Mouse (Mus musculus) c-Kit-positive CD71-negative TER-119-negative erythroid progenitor cells, embryonic 14.5 days (primary cell): ENCODE measurements around the gene Rffl.
A peak's percentile ranks its signal among the peaks of the same experiment; 100 is the strongest.

Experiments
- DNase-seq: peaks from one replicate; pipeline ENCODE4 v3.0.0-alpha.2; 2013; ENCODE audit warnings: low read depth

The Rffl gene

GRCm38 (mm10) chr11:82874924-82875323 lies 3.9 kb upstream of the Rffl start:
- DNase-seq, result no peak

- peak; percentile 61 for DNase-seq
Observed at GRCm38 (mm10) chr11:82870173-82871030, 608 bp downstream of the Rffl start.

DNA sequence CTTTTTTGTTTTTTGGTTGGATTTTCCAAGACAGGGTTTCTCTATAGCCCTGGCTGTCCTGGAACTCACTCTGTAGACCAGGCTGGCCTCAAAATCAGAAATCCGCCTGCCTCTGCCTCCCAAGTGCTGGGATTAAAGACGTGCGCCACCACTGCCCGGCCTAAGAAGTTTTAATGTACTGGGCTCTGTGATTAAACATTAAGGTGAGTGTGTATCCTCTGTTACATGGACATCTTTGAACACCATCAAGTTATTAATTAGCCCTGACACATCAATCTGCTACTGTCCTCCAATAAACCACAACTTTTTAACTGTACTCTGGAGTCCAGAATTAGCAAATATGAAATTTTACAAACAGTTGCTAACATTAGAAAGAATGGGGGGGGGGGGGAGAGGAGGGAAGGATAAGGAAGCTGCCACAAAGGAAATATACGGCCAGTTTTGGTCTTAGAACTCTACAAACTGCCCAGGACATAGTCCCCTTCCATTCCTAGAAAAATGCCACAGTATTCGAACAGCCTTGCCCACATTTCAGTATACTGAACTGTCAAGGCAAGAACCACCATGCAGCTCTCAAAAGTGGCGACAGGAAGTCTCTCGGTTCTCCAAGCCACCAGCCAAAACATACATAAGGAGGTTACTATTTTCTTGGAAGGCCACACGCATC lies 1.4 kb downstream of the Rffl start:
- no peak for DNase-seq

- no peak for DNase-seq
Observed at GRCm38 (mm10) chr11:82867956-82868355, 3.1 kb downstream of the Rffl start.

GRCm38 (mm10) chr11:82866850-82867564 lies 4.0 kb downstream of the Rffl start:
- DNase-seq, result no peak

DNA sequence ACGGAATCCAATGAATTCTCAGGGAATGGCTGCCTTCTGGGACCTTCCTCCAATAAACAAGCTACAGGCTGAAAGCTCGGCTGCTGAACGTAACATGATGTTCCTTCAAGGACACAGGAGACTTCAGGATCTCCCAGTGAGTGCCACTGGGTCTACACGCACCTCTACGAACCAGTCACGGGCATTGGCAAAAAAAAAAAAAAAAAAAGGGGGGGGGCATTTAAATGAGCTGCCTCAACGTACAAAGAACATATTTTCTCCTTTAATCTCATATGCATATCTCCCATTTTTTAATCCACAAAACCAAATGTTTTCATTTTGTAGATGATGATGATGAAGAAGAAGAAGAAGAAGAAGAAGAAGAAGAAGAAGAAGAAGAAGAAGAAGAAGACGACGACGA lies 5.1 kb downstream of the Rffl start:
- no peak for DNase-seq

DNA sequence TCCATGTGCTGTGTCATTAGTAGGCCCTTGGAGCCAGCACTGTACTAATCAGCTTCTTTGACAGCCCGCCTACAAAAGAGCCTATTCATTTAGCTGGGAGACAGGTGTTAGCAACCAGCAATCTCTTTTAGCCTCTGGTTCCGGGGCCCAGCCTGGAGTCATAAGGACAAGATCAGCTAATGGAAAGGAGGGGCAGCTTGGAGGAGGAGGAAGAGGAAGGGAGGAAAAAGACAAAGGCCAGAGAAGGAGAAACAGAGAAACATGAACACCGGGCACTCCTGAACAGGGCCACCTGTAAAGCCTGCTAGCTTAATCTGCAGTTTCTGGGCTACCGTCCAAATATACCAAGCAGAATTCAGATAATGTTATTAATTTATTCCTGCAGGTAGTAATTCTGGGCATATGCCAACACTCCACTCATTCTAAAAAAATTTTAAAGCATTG lies 7.5 kb downstream of the Rffl start:
- no peak for DNase-seq

GRCm38 (mm10) chr11:82863059-82863458 lies 8.0 kb downstream of the Rffl start:
- no peak for DNase-seq

- DNase-seq, result no peak
Observed at GRCm38 (mm10) chr11:82862638-82863037, 8.4 kb downstream of the Rffl start.

DNA sequence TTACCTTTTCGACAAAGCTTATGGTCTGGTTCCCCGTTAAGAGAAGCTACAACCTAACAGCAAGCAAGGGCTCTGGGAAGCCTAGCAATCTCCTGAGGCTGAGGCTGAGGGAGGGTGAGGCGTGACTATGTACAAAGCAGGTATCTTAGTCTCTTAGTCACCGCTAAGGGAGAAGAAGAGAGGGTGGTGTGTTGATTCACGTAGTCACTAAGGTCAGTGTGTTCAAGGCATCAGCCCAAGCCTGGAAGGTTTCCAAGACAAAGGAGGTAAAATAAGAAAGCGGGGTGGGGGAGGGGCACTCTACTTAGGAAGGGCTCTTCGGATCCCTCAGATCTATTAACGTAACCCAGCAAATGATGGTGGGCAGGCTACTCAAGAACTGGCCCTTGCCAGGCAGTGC lies 9.5 kb downstream of the Rffl start:
- no peak for DNase-seq

GRCm38 (mm10) chr11:82860759-82861158 lies 10.3 kb downstream of the Rffl start:
- DNase-seq, result no peak

GRCm38 (mm10) chr11:82857307-82857848 lies 13.6 kb downstream of the Rffl start:
- no peak for DNase-seq

DNA sequence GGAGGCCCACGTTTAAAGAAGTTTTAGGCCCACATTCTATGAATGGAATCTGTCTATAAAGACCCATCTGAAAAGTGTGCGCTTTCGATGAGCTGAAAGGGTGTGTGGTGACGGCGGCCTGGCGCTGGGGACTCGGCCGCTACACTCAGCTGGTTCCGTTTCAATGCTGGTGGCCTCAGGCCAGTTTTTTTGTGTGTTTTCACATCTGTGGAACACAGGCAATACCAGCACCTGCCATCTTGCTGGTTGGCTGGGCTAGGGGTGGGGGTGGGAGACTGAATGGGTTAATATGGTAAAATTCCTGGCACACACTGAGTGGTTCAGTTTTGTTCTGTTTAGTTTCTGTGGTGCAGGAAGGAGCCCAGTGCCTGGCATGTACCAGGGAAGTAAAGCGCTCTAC lies 15.0 kb downstream of the Rffl start:
- no peak for DNase-seq

GRCm38 (mm10) chr11:82855327-82855973 lies 15.6 kb downstream of the Rffl start:
- DNase-seq, result no peak

DNA sequence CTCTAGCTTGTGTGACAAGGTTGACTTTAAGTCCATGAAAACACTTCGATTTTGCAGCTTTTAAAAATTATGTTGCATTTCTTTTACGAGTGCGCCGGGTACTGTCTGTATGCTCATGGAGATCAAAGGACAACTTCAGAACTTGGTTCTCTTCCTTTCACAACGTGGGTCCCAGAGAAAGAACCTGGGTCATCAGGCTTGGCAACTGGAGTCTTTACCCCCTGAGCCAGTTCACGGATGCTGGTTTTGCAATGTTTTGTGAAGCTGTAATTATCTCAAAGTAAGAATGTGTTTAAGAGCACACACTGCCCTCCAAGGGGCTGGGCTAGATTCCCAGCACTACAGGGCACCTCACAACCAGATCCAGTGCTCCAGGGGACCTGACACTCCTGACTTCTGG lies 16.9 kb downstream of the Rffl start:
- DNase-seq, result no peak

DNA sequence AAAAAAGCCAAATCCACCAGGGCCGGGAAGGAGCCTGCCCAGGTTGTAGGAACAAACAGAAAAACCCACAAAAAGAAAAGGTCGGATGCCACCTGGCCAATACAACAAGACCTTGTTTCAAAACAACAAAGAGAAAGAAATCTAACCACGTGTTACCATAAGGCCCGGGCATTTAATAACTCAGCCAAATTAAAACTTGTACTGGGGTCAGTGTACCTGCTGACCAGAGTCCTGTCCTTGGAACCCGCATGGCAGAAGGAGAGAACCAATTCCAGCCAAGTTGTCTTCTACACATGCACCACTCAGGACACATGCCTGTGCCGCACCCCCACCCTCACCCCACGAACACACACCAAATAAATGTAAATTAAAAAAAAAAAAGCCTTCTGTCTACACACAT lies 18.1 kb downstream of the Rffl start:
- DNase-seq, result no peak

- DNase-seq, result no peak
Observed at GRCm38 (mm10) chr11:82852540-82852939, 18.5 kb downstream of the Rffl start.

GRCm38 (mm10) chr11:82852115-82852514 lies 18.9 kb downstream of the Rffl start:
- DNase-seq, result no peak

DNA sequence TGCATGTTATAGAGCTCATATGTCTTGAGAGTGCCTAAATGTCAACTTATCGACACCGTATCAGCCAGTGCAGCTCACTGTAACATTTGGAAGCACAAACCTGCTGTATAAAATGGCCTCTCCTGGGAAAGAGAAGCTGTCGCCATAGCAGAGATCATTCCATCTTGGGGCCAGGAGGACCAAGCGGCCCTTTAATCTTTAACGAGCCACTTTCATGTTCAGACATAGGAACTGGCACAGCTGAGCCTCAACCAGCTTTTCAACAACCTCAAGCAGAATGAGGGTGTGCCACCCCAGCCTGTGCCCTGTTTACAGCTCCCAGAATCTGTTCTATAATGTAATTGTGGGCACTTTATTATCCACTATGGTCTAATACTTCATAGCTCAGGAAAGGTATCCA lies 20.8 kb downstream of the Rffl start:
- no peak for DNase-seq

DNA sequence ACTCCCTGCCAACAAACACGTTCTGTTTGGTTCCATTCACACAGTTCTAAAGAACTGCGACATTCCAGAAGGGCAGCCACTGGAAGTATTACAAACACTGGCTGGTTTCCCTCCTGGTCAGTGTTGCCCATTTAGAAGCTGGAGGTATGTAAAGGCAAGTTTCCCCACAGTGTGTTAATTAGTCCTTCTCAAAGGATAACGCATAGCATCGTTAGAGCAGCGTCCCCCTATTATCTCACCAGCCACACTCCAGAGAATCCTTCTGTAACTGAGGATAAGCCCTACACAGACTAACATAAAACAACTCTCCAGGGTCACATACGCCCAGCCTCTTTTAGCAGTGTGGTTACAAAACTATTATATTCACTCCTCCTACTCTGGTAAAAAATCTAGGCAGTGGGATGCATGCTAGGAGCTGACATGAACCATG lies 23.4 kb downstream of the Rffl start:
- DNase-seq, result no peak

DNA sequence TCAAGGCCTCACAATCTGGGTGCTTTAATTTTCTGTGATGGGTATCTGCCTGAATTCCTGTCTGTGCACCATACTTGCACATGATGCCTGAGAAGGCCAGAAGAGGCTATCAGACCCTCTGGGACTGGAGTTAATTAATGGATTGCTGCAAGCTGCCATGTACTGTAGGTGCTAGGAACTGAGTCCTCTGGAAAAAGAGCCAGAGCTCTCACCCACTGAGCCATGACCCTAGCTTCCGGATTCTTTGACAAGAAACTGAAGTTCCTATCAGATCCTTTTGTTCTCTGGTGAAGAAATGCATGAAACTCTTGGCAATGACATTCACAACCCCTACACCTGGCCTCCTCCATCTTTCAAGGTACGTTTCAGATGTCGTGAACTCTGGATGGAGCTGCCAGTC lies 24.1 kb downstream of the Rffl start:
- no peak for DNase-seq

GRCm38 (mm10) chr11:82846079-82846436 lies 25.0 kb downstream of the Rffl start:
- DNase-seq, result no peak
